Mouse (Mus musculus) liver, adult 2 months (tissue): ENCODE results near the gene Oprm1.

Source experiments
- CTCF ChIP-seq: fragments of 200-500 bp; IDR thresholded peaks from 2 replicates; pipeline ENCODE4 v1.5.1; 2011; ENCODE audit warnings: low read depth, low read length, control low read depth
- POLR2A ChIP-seq: fragments of 200-500 bp; IDR thresholded peaks from 2 replicates; pipeline ENCODE4 v1.6.1; 2011; ENCODE audit warnings: low read length, control low read depth; ENCODE audit not compliant: insufficient read depth; ENCODE audit errors: extremely low read depth

DNA sequence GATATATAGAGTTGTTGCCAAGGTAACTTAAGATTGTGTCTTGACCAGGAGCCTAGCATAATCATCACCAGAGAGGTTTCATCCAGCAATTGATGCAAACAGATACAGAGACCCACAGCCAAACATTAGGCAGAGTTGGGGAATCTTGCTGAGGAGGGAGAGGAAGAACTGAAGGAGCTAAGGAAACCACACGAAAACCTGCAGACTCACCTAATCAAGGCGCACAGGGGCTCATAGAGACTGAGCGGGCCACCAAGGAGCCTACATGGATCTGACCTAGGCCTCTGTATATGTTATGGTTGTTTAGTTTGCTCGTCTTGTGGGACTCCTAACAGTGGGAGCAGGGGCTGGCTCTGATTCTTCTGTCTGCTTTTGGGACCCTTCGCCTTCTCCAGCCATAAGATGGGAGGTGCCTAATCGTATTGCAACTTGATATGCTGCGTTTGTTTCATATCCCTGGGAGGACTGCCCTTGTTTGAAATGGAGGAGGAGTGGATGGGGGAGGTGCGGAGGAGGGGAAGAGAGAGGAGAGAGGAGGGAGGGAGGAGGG, 318.4 kb downstream of the Oprm1 start:
- TF ChIP-seq POLR2A (no peak), CTCF (no peak)
